Mouse (Mus musculus) spleen, postnatal 14 days (tissue): ENCODE measurements around the gene Ric1.
A peak's percentile ranks its signal among the peaks of the same experiment; 100 is the strongest.
"Not testable (repeated sequence)": the region's sequence is repeated elsewhere in the genome, so short reads cannot be mapped to it uniquely, and the experiment has no call there.

Experiments
- DNase-seq, 2 experiments: peaks; one replicate each; pipeline ENCODE4 v3.0.0; 2021 to 2022; ENCODE audit warnings: low spot score in 2 of 2

Ric1 gene

GRCm38 (mm10) chr19:29527299-29527698 is 5.2 kb downstream of the Ric1 start:
- no peak for DNase-seq

GRCm38 (mm10) chr19:29528568-29528967 is 6.5 kb downstream of the Ric1 start:
- no peak for DNase-seq

- DNase-seq: no peak
These were observed 11.9 kb downstream of the Ric1 start for GRCm38 (mm10) chr19:29534030-29534429.

- DNase-seq: no peak
These were observed 20.3 kb downstream of the Ric1 start for GRCm38 (mm10) chr19:29542256-29542970.

- DNase-seq: no peak
These were observed 21.9 kb downstream of the Ric1 start for GRCm38 (mm10) chr19:29544026-29544425.

GRCm38 (mm10) chr19:29550618-29551017 is 28.5 kb downstream of the Ric1 start:
- DNase-seq: no peak

- no peak for DNase-seq
These were observed 29.0 kb downstream of the Ric1 start for GRCm38 (mm10) chr19:29551128-29551527.

- not testable (repeated sequence) for DNase-seq
These were observed 29.9 kb downstream of the Ric1 start for GRCm38 (mm10) chr19:29551980-29552379.

- not testable (repeated sequence) for DNase-seq
These were observed 35.2 kb downstream of the Ric1 start for GRCm38 (mm10) chr19:29557171-29557845.

GRCm38 (mm10) chr19:29562166-29562565 is 40.1 kb downstream of the Ric1 start:
- no peak for DNase-seq

- no peak for DNase-seq
These were observed 40.5 kb downstream of the Ric1 start for GRCm38 (mm10) chr19:29562603-29563002.

- peak in 1 of 2 experiments; percentile 47 for DNase-seq
These were observed 41.2 kb downstream of the Ric1 start for GRCm38 (mm10) chr19:29563258-29563779.

GRCm38 (mm10) chr19:29566512-29566911 is 44.4 kb downstream of the Ric1 start:
- no peak for DNase-seq

GRCm38 (mm10) chr19:29582439-29582838 is 60.4 kb downstream of the Ric1 start:
- DNase-seq: no peak

GRCm38 (mm10) chr19:29583734-29584133 is 61.7 kb downstream of the Ric1 start:
- DNase-seq: no peak

- not testable (repeated sequence) for DNase-seq
These were observed 71.7 kb downstream of the Ric1 start for GRCm38 (mm10) chr19:29593783-29594182.

- no peak for DNase-seq
These were observed 74.2 kb downstream of the Ric1 start for GRCm38 (mm10) chr19:29596276-29596675.

GRCm38 (mm10) chr19:29596985-29597384 is 74.9 kb downstream of the Ric1 start:
- no peak for DNase-seq

- DNase-seq: no peak
These were observed 76.9 kb downstream of the Ric1 start for GRCm38 (mm10) chr19:29598981-29599380.

- no peak for DNase-seq
These were observed 81.7 kb downstream of the Ric1 start for GRCm38 (mm10) chr19:29603548-29604353.

GRCm38 (mm10) chr19:29604653-29605052 is 82.6 kb downstream of the Ric1 start:
- DNase-seq: no peak

GRCm38 (mm10) chr19:29607521-29607920 is 85.4 kb downstream of the Ric1 start:
- DNase-seq: no peak
